Mouse (Mus musculus) ES-Bruce4 (cell line): ENCODE results near the gene Evc2.

Experiments used
- CTCF ChIP-seq: IDR thresholded peaks from one replicate; pipeline ENCODE4 v1.8.1; 2011; ENCODE audit warnings: low read depth, low read length
- POLR2A ChIP-seq: IDR thresholded peaks from one replicate; pipeline ENCODE4 v1.8.1; 2011; ENCODE audit warnings: low read length; ENCODE audit not compliant: insufficient read depth

DNA sequence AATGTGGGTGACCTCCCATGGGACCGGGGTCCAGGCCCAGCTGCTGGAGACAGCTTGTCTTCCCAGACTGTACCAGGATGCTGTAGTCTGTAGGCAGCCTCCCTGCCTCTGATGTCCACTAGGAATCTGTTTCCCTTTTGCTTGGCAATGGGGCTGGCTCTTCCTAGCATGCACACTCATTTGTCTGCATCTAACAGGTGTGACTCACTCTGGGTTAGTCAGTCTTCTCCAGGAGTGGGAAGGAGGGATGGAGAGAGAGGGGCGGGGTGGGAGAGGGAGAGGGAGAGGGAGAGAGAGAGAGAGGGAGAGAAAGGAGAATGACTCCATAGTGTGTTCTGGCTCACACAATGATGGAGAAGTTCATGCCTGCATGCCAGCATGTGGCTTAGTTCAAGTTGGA lies 13.5 kb downstream of the Evc2 start:
- no peak for TF ChIP-seq CTCF
- no peak for TF ChIP-seq POLR2A
